Mouse (Mus musculus) ES-E14 (cell line): ENCODE results near the gene Lmf2. TPM values are rescaled to one million over a fixed set of nuclear protein-coding genes. Genes with fewer than 3 reads are reported as not detected.
A peak's percentile ranks its signal among the peaks of the same experiment; 100 is the strongest.

Experiments
- DNase-seq: peaks from one replicate; pipeline ENCODE4 v3.0.0-alpha.2; 2013; ENCODE audit warnings: low read depth, low spot score
- H3K27ac ChIP-seq: 2 replicates; pipeline ENCODE4 v1.5.1; 2012; ENCODE audit warnings: low read depth, mild to moderate bottlenecking, low read length, moderate library complexity, mixed read lengths; ENCODE audit not compliant: poor library complexity, insufficient read depth, severe bottlenecking
- H3K36me3 ChIP-seq: 2 replicates; pipeline ENCODE4 v1.6.1; 2012; ENCODE audit warnings: mild to moderate bottlenecking, low read length, moderate library complexity, mixed read lengths; ENCODE audit not compliant: control insufficient read depth, poor library complexity, insufficient read depth, severe bottlenecking
- H3K4me1 ChIP-seq, 2 experiments: fragments of 150-350 bp in 1 of 2; sonication (generic) in 1 of 2; 2 replicates each; pipeline ENCODE4 v1.6.1; 2012; ENCODE audit warnings: low read length in 2 of 2, mild to moderate bottlenecking in 1 of 2, mixed read lengths in 1 of 2; ENCODE audit not compliant: control insufficient read depth in 2 of 2, insufficient read depth in 2 of 2, poor library complexity in 1 of 2
- H3K4me3 ChIP-seq, 2 experiments: fragments of 150-350 bp in 1 of 2; sonication (generic) in 1 of 2; 2 replicates each; pipeline ENCODE4 v1.5.1; 2012; ENCODE audit warnings: low read length in 2 of 2, low read depth in 1 of 2, mild to moderate bottlenecking in 1 of 2, mixed read lengths in 1 of 2; ENCODE audit not compliant: insufficient read depth in 1 of 2, poor library complexity in 1 of 2, severe bottlenecking in 1 of 2
- H3K9ac ChIP-seq: 2 replicates; pipeline ENCODE4 v1.6.1; 2012; ENCODE audit warnings: low read depth, mild to moderate bottlenecking, low read length, mixed read lengths; ENCODE audit not compliant: poor library complexity, insufficient read depth, severe bottlenecking
- H3K9me3 ChIP-seq: fragments of 150-350 bp; sonication (generic); 2 replicates; pipeline ENCODE4 v1.6.1; 2012; ENCODE audit warnings: low read depth, mild to moderate bottlenecking, low read length; ENCODE audit not compliant: control insufficient read depth, insufficient read depth
- CHD2 ChIP-seq: IDR thresholded peaks from 2 replicates; pipeline ENCODE4 v1.6.1; 2014; ENCODE audit warnings: mild to moderate bottlenecking, low read depth, low read length, inconsistent platforms
- HCFC1 ChIP-seq: IDR thresholded peaks from 2 replicates; pipeline ENCODE4 v1.6.1; 2012; ENCODE audit warnings: low read length, inconsistent platforms, borderline replicate concordance; ENCODE audit not compliant: insufficient read depth
- MAFK ChIP-seq: IDR thresholded peaks from 2 replicates; pipeline ENCODE4 v1.6.1; 2014; ENCODE audit warnings: mild to moderate bottlenecking, low read depth, low read length, inconsistent platforms; ENCODE audit not compliant: insufficient read depth
- ZC3H11A ChIP-seq: IDR thresholded peaks from 2 replicates; pipeline ENCODE4 v1.6.1; 2012; ENCODE audit warnings: low read depth, mild to moderate bottlenecking, inconsistent platforms, low read length, borderline replicate concordance
- ZNF384 ChIP-seq: IDR thresholded peaks from 2 replicates; pipeline ENCODE4 v1.6.1; 2012; ENCODE audit warnings: low read depth, low read length, inconsistent platforms
- in situ Hi-C, 2 experiments: fragments of 600-800 bp; cut with MboI; formaldehyde crosslinking; loops; one replicate each; pipeline ENCODE4 v1.15.1; 2025; ENCODE audit warnings: low sequenced_read_pairs in 2 of 2, inconsistent platforms in 1 of 2; ENCODE audit not compliant: unreplicated experiment in 2 of 2
- total RNA-seq: library from RNA; depleted of rRNA; stranded (reverse); fragments of 300-350 nt; gene quantifications from 2 replicates; pipeline ENCODE4 v1.2.3, GENCODE M21; 2012; rRNA removed

Lmf2 gene
- 44.8 and 45.3 TPM in 2 replicates for total RNA-seq

DNA sequence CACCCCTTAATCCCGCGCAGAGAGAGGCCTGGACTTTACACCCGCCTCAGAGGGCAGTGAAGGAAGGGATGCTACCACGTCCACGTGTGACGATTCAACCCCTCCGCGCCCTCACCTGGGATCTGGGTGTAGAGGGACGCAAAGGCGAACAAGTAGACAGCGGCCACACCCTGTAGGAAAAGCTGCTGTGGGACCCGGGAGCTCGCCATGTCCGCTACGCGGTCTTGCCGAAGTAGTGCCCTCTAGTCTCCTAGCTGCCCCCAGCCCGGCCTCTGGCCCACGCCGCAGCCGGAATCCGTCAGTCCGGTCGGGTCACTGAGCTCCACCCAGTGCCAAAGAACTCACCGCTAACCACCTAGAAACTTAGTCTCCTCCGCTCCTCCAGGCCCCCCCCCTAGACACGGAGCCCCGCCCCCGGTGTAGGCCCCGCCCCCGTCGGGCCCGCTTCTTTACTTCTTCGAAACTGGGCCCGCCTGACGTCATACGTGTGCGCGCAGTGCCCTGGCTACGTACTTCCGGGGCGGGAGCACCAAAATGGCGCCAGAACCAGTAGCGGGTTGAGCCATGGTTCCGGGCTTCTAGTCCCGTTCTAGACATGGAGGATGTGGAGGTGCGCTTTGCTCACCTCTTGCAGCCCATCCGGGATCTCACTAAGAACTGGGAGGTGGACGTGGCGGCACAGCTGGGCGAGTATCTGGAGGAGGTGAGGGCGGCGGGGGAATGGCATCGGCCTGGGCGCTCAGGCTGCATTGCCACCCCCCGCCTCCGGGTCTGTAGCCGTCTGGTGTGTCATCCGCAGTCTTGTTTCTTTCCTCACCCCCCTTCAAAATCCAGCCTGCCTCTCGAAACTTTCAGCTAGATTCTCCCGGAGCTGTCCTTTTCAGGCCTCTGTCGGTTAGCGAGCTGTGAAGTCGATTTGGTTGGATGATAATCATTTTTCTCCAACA lies at the start of gene Lmf2, which contains the start of gene Ncaph2:
Gene Lmf2 (minus strand): TSS at position 419 of the 947 bp plus-strand sequence.
Gene Ncaph2 (plus strand): TSS at position 479 of the 947 bp plus-strand sequence.
- Histone ChIP-seq H3K4me1 (peaks cover 0 to 29% of the 10 kb centered on the region in 2 experiments; a peak in 2 of 4 replicates), H3K9me3 (no peaks in the 10 kb centered on the region), H3K4me3 (peak within 1 kb of the TSS; percentile 90 to 98), H3K27ac (peak within 1 kb of the TSS; percentile 91), H3K36me3 (peaks cover 47% of the 10 kb centered on the region), H3K9ac (peak within 1 kb of the TSS; percentile 98)
- peak; percentile 93 for DNase-seq
- in situ Hi-C loops, result no loop called here
- TF ChIP-seq MAFK (no peak), HCFC1 (peak; percentile 68), ZC3H11A (no peak; the same call in 1 of the 2 replicates), ZNF384 (no peak), CHD2 (no peak)

DNA sequence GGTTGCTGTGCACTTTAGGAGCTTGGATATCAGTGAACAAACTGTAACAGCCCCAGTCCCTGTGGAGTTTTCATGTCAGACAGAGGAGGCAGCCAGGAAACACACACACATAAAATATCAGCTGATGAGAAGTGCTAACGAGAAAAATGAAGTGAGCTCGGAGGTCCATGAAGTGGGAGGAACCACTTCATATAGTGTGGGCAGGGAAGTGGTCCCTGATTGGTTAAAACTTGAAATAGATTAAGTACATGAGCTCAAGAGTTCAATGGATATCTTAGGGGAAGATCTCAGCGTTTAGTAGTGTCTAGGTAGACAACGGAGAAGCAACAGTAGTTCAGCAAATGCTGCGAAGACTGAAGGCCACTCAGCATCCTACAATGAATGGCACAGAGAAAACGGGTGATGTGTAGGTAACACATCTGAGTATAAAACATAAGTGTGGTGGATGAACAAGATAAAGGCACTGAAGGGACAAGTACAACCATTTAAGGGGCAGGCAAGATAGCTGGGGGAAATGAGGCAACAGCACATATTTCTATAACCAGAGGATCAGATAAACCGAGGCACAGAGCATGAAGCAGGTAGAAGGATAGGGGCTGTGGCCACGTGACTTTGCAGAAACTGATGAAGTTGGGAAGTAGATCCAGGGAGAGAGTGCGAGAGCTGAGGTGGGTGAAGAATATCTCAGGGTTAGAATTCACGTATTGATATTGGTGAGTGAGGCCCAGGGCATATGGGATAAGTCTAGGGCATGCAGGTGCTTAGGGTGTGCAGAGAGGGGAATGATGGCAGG lies 49.6 kb upstream of the Lmf2 start:
- H3K4me3 ChIP-seq, result no peak overlapping the region
- peaks cover 0 to 8% of the 10 kb centered on the region in 2 experiments; a peak in 1 of 4 replicates for H3K4me1 ChIP-seq
- no peaks in the 10 kb centered on the region for H3K36me3 ChIP-seq
- no peak for DNase-seq
- H3K9me3 ChIP-seq, result no peaks in the 10 kb centered on the region
- in situ Hi-C loops, result no loop called here
- TF ChIP-seq CHD2 (no peak), ZNF384 (no peak), MAFK (no peak), ZC3H11A (no peak), HCFC1 (no peak)
- no peak overlapping the region for H3K27ac ChIP-seq
- no peak overlapping the region for H3K9ac ChIP-seq

DNA sequence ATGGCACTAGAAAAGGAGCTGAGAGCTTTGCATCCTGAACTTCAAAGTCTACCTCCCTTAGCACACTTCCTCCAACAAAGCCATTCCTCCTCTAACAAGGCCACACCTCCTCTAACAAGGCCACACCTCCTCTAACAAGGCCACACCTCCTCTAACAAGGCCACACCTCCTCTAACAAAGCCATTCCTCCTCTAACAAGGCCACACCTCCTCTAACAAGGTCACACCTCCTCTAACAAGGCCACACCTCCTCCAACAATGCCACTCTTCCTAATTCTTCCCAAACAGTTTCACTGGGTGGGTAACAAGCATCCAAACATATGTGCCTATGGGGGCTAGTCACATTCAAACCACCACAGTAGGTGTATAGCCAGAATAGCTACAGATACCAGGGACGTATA lies 47.0 kb upstream of the Lmf2 start:
- TF ChIP-seq MAFK (no peak), HCFC1 (no peak), ZC3H11A (no peak), CHD2 (no peak), ZNF384 (no peak)
- DNase-seq, result no peak
- in situ Hi-C loops, result no loop called here
- Histone ChIP-seq H3K27ac (no peak overlapping the region), H3K4me3 (no peak overlapping the region), H3K4me1 (peaks cover 0 to 10% of the 10 kb centered on the region in 2 experiments; a peak in 1 of 4 replicates), H3K9me3 (no peaks in the 10 kb centered on the region), H3K9ac (no peak overlapping the region), H3K36me3 (no peaks in the 10 kb centered on the region)

DNA sequence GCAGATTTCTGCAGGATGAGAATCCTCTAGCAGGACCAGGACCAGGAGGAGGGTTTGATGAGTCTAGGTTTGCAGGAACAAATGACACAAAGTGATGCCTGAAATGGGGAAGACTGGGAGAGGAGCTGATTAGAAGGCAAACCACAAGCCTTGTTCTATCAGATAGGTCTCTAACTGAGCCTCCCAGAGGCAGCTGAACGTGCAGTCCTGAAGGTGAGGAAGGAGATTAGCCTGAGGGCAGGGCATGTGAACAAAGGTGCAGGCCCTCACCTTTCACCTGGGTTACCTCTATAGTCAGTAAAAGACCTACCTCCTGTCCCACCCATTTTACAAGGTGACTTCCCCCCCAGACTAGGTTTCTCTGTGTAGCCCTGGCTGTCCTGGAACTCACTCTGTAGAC lies 44.3 kb upstream of the Lmf2 start:
- no peak for DNase-seq
- Histone ChIP-seq H3K9me3 (no peaks in the 10 kb centered on the region), H3K9ac (no peak overlapping the region), H3K36me3 (no peaks in the 10 kb centered on the region), H3K4me1 (peaks cover 0 to 5% of the 10 kb centered on the region in 2 experiments; a peak in 1 of 4 replicates), H3K27ac (no peak overlapping the region), H3K4me3 (no peak overlapping the region)
- no peak for TF ChIP-seq CHD2
- no peak for TF ChIP-seq ZC3H11A
- TF ChIP-seq ZNF384, result no peak
- no peak for TF ChIP-seq HCFC1
- no peak for TF ChIP-seq MAFK
- in situ Hi-C loops, result no loop called here
